Mouse (Mus musculus): Measurements from ENCODE around the gene Ube2z. TPM values are rescaled to one million over a fixed set of nuclear protein-coding genes. Genes with fewer than 3 reads are reported as not detected.

Gene Ube2z
- polyA plus RNA-seq, 1 experiment from 2014 or later: 26.7 TPM

DNA sequence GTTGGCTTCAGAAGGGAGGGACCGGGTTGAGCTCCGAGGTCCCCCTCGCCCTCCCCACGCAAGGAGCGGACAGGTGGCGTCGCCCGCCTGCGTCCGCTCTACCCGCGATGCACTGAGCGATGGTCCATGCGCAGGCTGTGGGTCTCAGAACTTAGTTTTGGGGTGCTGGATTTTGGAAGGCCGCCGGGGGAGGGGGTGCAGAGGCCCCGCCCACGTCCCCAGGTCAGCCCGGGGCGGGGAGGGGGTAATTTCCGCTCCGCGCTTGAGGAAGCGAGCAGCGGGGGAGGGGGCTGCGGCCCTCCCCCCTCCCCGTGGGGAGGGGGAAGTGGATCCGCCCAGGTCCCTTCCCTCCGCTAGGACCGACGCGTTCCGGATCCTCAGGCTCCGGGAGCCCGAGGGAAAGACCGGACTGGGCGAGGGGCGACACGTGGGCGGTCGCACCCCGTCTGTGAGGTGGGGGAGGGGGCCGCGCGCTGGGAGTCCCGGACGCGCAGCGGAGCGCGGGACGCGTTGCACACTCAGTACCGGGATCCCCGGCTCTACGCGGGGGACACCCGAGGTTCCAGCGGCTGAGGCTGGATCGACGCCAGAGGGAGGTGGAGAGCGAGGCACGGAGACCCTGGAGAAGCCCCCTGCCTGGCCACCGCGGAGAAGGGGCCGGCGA lies 58.2 kb downstream of the Ube2z start:
- under 1% methylated on average over 61 of the region's 67 CpGs for WGBS

DNA sequence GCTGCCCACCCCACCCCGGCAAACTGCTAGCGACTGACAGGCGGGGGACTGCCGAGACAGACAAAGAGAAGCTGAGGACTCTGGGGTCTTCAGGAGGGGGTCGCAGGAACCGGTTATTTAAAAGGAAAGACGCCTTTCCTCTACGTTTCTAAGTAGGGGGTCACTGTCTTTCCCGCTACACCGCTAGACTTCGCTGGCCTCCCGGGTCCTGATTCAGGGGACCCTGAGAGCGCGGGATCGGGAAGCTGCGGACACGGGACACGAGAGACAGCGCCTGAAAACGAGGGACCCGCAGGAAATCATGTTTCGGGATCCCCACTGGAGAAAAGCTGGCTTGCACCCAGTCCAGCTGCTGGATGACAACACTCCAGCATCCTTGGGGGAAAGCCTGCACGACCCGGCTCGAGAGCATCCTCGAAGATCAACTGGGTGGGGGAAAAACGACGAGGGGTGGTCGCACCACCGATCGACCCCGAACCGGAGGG lies 58.8 kb downstream of the Ube2z start:
- no peaks in the 10 kb centered on the region for H3K27me3 ChIP-seq (replicated peaks; ENCODE audit: control insufficient read depth, insufficient read depth, low read length)
- peak overlapping the region; percentile 95 for H3K9ac ChIP-seq (ENCODE audit: low read depth, low read length)
- ATAC-seq (replicated peaks; ENCODE audit: low FRiP score) (peak; percentile 18), DNase-seq (ENCODE audit: low spot score) (peak; percentile 75)
- H3K4me2 ChIP-seq: peak overlapping the region; percentile 96
- 0 out of 2 replicates have a peak, but pooled peaks cover 2% of the 10 kb centered on the region for H3K36me3 ChIP-seq (ENCODE audit: control insufficient read depth, insufficient read depth, low read length)
- WGBS: under 1% methylated on average over 33 of the region's 33 CpGs
- peaks cover 23% of the 10 kb centered on the region for H3K4me1 ChIP-seq (replicated peaks; ENCODE audit: control insufficient read depth, insufficient read depth, low read length)
- H3K4me3 ChIP-seq (ENCODE audit: low read depth, low read length): peak overlapping the region; percentile 96
- peak overlapping the region; percentile 98 for H3K27ac ChIP-seq (ENCODE audit: low read depth, low read length)
- no peaks in the 10 kb centered on the region for H3K9me3 ChIP-seq (ENCODE audit: control insufficient read depth, low read length)

More for the DNA sequence above, 58.2 kb downstream of the Ube2z start:
- Histone ChIP-seq H3K9ac (ENCODE audit: low read depth, low read length) (peak overlapping the region; percentile 95), H3K27ac (ENCODE audit: low read depth, low read length) (peak overlapping the region; percentile 98), H3K4me2 (peak overlapping the region; percentile 96), H3K36me3 (ENCODE audit: control insufficient read depth, insufficient read depth, low read length) (0 out of 2 replicates have a peak, but pooled peaks cover 2% of the 10 kb centered on the region), H3K4me3 (ENCODE audit: low read depth, low read length) (peak overlapping the region; percentile 96), H3K9me3 (ENCODE audit: control insufficient read depth, low read length) (no peaks in the 10 kb centered on the region), H3K4me1 (replicated peaks; ENCODE audit: control insufficient read depth, insufficient read depth, low read length) (peaks cover 18% of the 10 kb centered on the region), H3K27me3 (replicated peaks; ENCODE audit: control insufficient read depth, insufficient read depth, low read length) (no peaks in the 10 kb centered on the region)
- ATAC-seq (replicated peaks; ENCODE audit: low FRiP score) (peak; percentile 57), DNase-seq (ENCODE audit: low spot score) (peak; percentile 87)

DNA sequence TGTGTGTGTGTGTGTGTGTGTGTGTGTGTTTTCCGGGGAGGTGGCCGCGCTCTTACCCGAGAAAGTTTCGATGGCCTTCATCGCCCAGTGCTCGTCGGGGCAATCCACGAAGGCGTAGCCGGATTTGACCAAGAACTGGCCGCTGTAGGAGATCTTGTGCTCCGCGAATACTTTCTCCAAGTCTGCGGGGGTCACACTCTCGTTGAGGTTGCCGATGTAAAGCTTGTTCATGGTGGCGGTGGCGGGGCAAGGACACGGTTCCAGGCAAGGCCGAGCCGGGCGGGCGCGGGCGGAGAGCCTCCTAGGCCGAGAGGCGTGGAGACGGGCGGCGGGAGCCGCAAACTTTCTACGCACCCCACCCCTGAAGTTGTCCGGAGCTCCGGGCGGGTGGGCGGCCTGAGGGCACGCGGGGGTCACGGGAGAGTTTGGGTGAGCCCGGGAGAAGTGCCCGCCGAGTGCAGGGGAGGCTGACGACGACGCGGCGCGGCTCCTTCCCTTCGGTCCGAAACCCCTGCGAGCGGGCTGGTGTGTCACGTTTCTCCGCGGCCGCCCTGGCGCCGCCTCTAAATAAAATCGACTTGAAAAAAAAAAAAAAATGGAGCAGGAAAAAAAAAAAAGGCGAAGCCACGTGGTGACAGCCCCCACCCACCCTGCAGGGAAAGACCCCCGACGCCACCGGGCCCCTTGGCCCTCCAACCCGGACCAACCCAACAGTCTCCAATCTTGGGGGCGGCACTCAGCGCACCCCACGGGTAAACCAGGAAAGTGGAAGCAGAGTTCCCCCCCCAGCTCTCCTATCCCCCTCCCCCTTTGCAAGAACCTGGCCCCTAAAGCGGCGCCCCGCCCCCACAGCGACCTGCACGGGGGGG lies 59.6 kb downstream of the Ube2z start, which contains the start of gene Igf2bp1:
Gene Igf2bp1, minus strand, starts transcription at position 538 of the 869 bp plus-strand sequence.
- peaks cover 29% of the 10 kb centered on the region for H3K4me1 ChIP-seq (replicated peaks; ENCODE audit: control insufficient read depth, insufficient read depth, low read length)
- peak within 1 kb of the TSS; percentile 96 for H3K4me2 ChIP-seq
- WGBS: under 1% methylated on average over 73 of the region's 74 CpGs
- H3K9ac ChIP-seq (ENCODE audit: low read depth, low read length): peak within 1 kb of the TSS; percentile 95
- no peaks in the 10 kb centered on the region for H3K27me3 ChIP-seq (replicated peaks; ENCODE audit: control insufficient read depth, insufficient read depth, low read length)
- H3K36me3 ChIP-seq (ENCODE audit: control insufficient read depth, insufficient read depth, low read length): 0 out of 2 replicates have a peak, but pooled peaks cover 2% of the 10 kb centered on the region
- peak; percentile 38 for ATAC-seq (replicated peaks; ENCODE audit: low FRiP score)
- H3K27ac ChIP-seq (ENCODE audit: low read depth, low read length): peak within 1 kb of the TSS; percentile 98
- peak within 1 kb of the TSS; percentile 96 for H3K4me3 ChIP-seq (ENCODE audit: low read depth, low read length)
- peak; percentile 85 for DNase-seq (ENCODE audit: low spot score)
- H3K9me3 ChIP-seq (ENCODE audit: control insufficient read depth, low read length): no peaks in the 10 kb centered on the region

DNA sequence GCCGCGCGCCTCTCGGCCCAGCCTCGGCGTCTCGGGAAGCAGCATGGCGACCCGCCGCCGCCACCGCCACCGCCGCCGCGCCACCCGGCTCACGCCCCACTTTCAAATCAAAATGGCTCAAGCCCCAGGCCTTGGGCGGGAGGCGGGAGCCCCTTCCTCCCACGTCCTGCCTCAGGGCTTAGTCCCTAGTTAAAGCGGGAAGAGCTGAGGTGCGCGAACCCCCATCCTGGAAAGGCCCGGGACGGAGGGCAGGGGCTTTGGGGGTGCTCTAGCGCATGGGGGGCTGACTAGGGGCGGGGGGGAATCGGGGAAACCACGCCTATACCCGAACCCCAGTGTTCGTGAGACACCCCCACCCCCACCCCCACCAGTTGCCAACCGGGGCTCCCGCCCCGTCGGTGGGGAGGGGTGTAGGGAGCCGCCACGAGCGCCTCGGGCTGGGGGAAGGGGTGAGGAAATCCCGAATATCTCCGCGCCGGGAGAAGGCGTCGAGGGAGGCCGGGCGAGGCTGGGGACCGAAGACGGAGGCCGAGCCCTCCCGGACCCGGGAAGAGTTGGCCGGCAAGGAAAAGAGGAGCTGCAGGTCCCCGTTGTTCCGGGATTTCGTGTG lies 60.3 kb downstream of the Ube2z start:
- Histone ChIP-seq H3K36me3 (ENCODE audit: control insufficient read depth, insufficient read depth, low read length) (0 out of 2 replicates have a peak, but pooled peaks cover 2% of the 10 kb centered on the region), H3K4me3 (ENCODE audit: low read depth, low read length) (peak overlapping the region; percentile 96), H3K9ac (ENCODE audit: low read depth, low read length) (peak overlapping the region; percentile 95), H3K9me3 (ENCODE audit: control insufficient read depth, low read length) (no peaks in the 10 kb centered on the region), H3K4me2 (peak overlapping the region; percentile 96), H3K27ac (ENCODE audit: low read depth, low read length) (peak overlapping the region; percentile 98), H3K4me1 (replicated peaks; ENCODE audit: control insufficient read depth, insufficient read depth, low read length) (peaks cover 33% of the 10 kb centered on the region), H3K27me3 (replicated peaks; ENCODE audit: control insufficient read depth, insufficient read depth, low read length) (no peaks in the 10 kb centered on the region)
- WGBS: under 1% methylated on average over 52 of the region's 57 CpGs
- ATAC-seq (replicated peaks; ENCODE audit: low FRiP score) (peak; percentile 14; the same call in 1 of the 2 replicates), DNase-seq (ENCODE audit: low spot score) (peak; percentile 75)

DNA sequence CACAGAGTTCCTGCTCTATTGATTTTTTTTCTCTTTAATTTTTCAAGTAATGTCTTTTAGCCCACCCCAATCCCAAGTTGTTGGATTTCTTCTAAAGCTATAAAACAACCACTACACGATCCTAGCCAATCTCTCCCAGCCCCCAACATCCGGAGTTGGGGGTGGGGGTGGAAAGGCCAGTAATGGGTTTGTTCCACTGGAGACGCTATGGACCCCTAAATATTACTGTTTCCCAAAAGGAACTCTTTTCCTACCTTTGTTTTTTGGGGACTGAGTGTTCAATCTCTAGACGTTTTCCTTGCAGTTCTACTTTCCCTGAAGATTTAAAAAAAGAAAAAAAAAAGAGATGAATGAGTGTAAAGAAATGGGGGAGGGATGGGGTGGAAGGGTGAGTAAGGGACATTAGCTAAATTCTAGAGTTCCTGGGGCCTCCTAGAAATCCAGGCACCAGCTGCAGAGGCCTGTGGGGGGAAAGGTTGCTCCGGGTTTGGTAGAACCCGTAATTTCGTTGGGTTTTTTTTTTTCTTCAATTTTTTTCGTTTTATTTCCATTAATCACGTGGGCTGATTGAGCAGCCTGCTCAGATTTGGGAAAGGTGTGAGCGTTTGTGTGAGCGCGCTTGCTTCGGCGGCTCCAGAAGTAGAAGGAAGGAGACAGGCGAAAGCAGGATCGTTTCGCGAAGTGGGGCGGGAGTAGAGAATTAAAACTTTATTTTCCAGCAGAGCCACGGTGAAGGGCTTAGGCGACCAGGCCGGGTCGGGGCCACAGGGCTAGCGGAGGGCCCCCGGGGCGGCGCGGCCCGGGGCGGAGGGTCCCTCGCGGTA lies 61.0 kb downstream of the Ube2z start:
- ATAC-seq (replicated peaks; ENCODE audit: low FRiP score): no peak
- under 1% methylated on average over 32 of the region's 32 CpGs for WGBS
- H3K4me1 ChIP-seq (replicated peaks; ENCODE audit: control insufficient read depth, insufficient read depth, low read length): peaks cover 34% of the 10 kb centered on the region

DNA sequence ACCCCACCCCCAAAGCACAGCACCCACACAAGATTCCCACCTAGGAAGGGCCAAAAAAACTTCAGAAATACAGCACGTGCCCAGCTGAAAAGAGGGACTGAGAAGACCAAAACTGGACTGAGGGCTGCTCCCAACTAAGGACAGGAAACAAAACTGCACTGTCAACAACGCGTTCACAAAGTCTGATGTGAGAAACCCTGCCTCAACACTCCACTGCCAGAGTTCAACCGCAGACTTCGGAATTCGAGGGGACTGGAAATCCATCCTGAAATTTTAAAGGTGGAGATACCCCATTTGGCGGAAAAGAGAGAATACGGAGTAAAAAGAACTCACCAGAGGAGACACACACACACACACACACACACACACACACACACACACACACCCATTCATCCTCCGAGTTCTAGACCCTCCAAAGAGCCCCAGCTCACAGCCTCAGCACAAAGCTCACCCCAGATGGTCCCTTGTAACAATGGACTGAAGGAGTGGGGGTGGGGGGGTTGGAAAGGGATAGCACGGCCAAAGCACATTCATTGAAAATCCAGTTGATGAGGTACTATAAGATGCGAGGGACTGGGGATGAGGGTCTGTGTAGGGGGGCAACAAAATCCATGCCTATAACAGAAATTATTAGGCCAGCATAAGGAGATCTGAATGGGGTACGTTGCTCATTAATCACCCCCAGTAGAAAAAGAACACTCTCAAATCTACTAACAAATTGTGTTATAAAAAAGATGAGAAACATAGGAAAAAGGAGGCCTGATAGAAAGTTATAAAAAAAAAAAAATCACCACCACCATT lies 61.9 kb downstream of the Ube2z start:
- peak overlapping the region; percentile 96 for H3K4me3 ChIP-seq (ENCODE audit: low read depth, low read length)
- no peaks in the 10 kb centered on the region for H3K9me3 ChIP-seq (ENCODE audit: control insufficient read depth, low read length)
- DNase-seq (ENCODE audit: low spot score) (no peak), ATAC-seq (replicated peaks; ENCODE audit: low FRiP score) (no peak)
- 8% methylated on average over 12 of the region's 12 CpGs for WGBS
- 0 out of 2 replicates have a peak, but pooled peaks cover 2% of the 10 kb centered on the region for H3K36me3 ChIP-seq (ENCODE audit: control insufficient read depth, insufficient read depth, low read length)
- peak overlapping the region; percentile 62 for H3K9ac ChIP-seq (ENCODE audit: low read depth, low read length)
- H3K27me3 ChIP-seq (replicated peaks; ENCODE audit: control insufficient read depth, insufficient read depth, low read length): no peaks in the 10 kb centered on the region
- peaks cover 29% of the 10 kb centered on the region for H3K4me1 ChIP-seq (replicated peaks; ENCODE audit: control insufficient read depth, insufficient read depth, low read length)
- H3K4me2 ChIP-seq: peak overlapping the region; percentile 96
- H3K27ac ChIP-seq (ENCODE audit: low read depth, low read length): peak overlapping the region; percentile 46; the same call in 1 of the 2 replicates

More for the DNA sequence above, 61.0 kb downstream of the Ube2z start:
- H3K9ac ChIP-seq (ENCODE audit: low read depth, low read length): peak overlapping the region; percentile 95
- no peaks in the 10 kb centered on the region for H3K27me3 ChIP-seq (replicated peaks; ENCODE audit: control insufficient read depth, insufficient read depth, low read length)
- 0 out of 2 replicates have a peak, but pooled peaks cover 2% of the 10 kb centered on the region for H3K36me3 ChIP-seq (ENCODE audit: control insufficient read depth, insufficient read depth, low read length)
- H3K4me3 ChIP-seq (ENCODE audit: low read depth, low read length): peak overlapping the region; percentile 96
- no peaks in the 10 kb centered on the region for H3K9me3 ChIP-seq (ENCODE audit: control insufficient read depth, low read length)
- peak overlapping the region; percentile 96 for H3K4me2 ChIP-seq
- peak overlapping the region; percentile 98 for H3K27ac ChIP-seq (ENCODE audit: low read depth, low read length)
- DNase-seq (ENCODE audit: low spot score): peak; percentile 58
